Mouse (Mus musculus): ENCODE data around the gene Crtam. TPM values are rescaled to one million over a fixed set of nuclear protein-coding genes. Genes with fewer than 3 reads are reported as not detected.

Gene Crtam
- total and polyA plus RNA-seq, 2 experiments from 2014 or later = not detected

DNA sequence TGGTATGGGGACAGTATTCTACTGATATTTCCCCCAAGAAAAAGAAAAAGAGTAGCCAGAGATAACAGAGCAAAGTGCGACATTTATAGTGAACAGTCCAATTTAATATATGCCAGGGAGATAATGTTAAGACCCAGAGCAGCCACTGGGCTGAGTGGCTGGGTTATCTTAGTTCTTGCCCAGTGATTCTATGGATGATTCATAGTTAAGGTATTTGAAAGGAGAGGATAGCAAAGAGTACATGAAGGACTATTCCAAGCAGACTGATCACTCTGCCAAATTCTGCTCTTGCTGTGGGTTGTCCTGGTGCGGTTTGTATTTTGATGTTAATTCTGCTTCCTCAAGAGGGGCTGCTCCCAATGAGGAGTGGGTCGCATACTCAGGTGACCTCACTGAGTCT, 17.3 kb upstream of the Crtam start:
- no peak for ATAC-seq (ENCODE audit: insufficient read depth, low read depth)
- 36% methylated on average over 3 of the region's 3 CpGs for WGBS
- Histone ChIP-seq H3K4me1 (ENCODE audit: control insufficient read depth, insufficient read depth) (peaks cover 6% of the 10 kb centered on the region; the same call in 1 of the 2 replicates), H3K4me2 (ENCODE audit: low read depth, low read length) (no peak overlapping the region), H3K9me3 (replicated peaks; ENCODE audit: control insufficient read depth, low read length) (no peaks in the 10 kb centered on the region), H3K27me3 (ENCODE audit: control insufficient read depth, insufficient read depth, low read length) (no peaks in the 10 kb centered on the region), H3K9ac (replicated peaks; ENCODE audit: low read depth, low read length) (no peak overlapping the region), H3K36me3 (replicated peaks; ENCODE audit: control insufficient read depth, insufficient read depth, low read length) (peaks cover 9% of the 10 kb centered on the region; the same call in 1 of the 2 replicates), H3K4me3 (ENCODE audit: low read depth, low read length) (no peak overlapping the region), H3K27ac (ENCODE audit: low read depth) (no peak overlapping the region)
- no peak for DNase-seq (ENCODE audit: low spot score)
- TF ChIP-seq EP300 (IDR thresholded peaks at IDR 0.05; ENCODE audit: low read depth) (no peak), CTCF (IDR thresholded peaks at IDR 0.05; ENCODE audit: low read depth) (no peak)

DNA sequence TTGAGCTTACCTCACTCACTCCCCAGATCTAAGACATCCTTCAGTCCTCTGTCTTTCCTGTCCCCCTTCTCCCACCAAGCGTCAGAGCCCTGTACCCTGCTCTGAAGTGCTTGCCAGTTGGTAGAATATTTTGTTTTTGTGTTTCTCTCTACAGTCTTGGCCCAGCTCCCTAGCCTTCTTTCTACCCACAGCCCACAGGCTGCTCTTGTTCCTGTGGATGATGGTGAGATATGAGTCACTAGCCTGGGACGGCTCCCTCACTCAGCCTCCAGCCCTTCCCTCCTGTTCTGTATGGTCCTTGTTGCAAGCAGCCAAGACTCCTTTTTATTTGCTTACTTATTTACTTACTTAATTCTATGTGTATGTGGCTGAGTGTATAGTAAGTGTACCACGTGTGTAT, 16.1 kb upstream of the Crtam start:
- H3K9me3 ChIP-seq (replicated peaks; ENCODE audit: control insufficient read depth, low read length) = no peaks in the 10 kb centered on the region

GRCm38 (mm10) chr9:41014512-41014911, 10.1 kb upstream of the Crtam start:
- Histone ChIP-seq H3K4me1 (ENCODE audit: control insufficient read depth, insufficient read depth) (no peaks in the 10 kb centered on the region), H3K27me3 (ENCODE audit: control insufficient read depth, insufficient read depth, low read length) (no peaks in the 10 kb centered on the region), H3K9me3 (replicated peaks; ENCODE audit: control insufficient read depth, low read length) (no peaks in the 10 kb centered on the region), H3K4me3 (ENCODE audit: low read depth, low read length) (no peak overlapping the region), H3K27ac (ENCODE audit: low read depth) (no peak overlapping the region), H3K4me2 (ENCODE audit: low read depth, low read length) (no peak overlapping the region), H3K9ac (replicated peaks; ENCODE audit: low read depth, low read length) (no peak overlapping the region), H3K36me3 (replicated peaks; ENCODE audit: control insufficient read depth, insufficient read depth, low read length) (no peaks in the 10 kb centered on the region)
- DNase-seq (ENCODE audit: low spot score) (no peak), ATAC-seq (ENCODE audit: insufficient read depth, low read depth) (no peak)
- TF ChIP-seq EP300 (IDR thresholded peaks at IDR 0.05; ENCODE audit: low read depth) (no peak), CTCF (IDR thresholded peaks at IDR 0.05; ENCODE audit: low read depth) (no peak)
- 81% methylated on average over 4 of the region's 4 CpGs for WGBS

More for the DNA sequence above, 16.1 kb upstream of the Crtam start:
- H3K36me3 ChIP-seq (replicated peaks; ENCODE audit: control insufficient read depth, insufficient read depth, low read length) = peaks cover 9% of the 10 kb centered on the region; the same call in 1 of the 2 replicates
- DNase-seq (ENCODE audit: low spot score) (no peak), ATAC-seq (ENCODE audit: insufficient read depth, low read depth) (no peak)
- TF ChIP-seq EP300 (IDR thresholded peaks at IDR 0.05; ENCODE audit: low read depth) (no peak), CTCF (IDR thresholded peaks at IDR 0.05; ENCODE audit: low read depth) (no peak)
- no peak overlapping the region for H3K27ac ChIP-seq (ENCODE audit: low read depth)
- no peaks in the 10 kb centered on the region for H3K27me3 ChIP-seq (ENCODE audit: control insufficient read depth, insufficient read depth, low read length)
- peaks cover 6% of the 10 kb centered on the region; the same call in 1 of the 2 replicates for H3K4me1 ChIP-seq (ENCODE audit: control insufficient read depth, insufficient read depth)
- WGBS = 84% methylated on average over 3 of the region's 3 CpGs
- no peak overlapping the region for H3K9ac ChIP-seq (replicated peaks; ENCODE audit: low read depth, low read length)
- no peak overlapping the region for H3K4me3 ChIP-seq (ENCODE audit: low read depth, low read length)
- H3K4me2 ChIP-seq (ENCODE audit: low read depth, low read length) = no peak overlapping the region

GRCm38 (mm10) chr9:41012456-41012855, 8.0 kb upstream of the Crtam start:
- 92% methylated on average over 5 of the region's 5 CpGs for WGBS
- no peak for TF ChIP-seq EP300 (IDR thresholded peaks at IDR 0.05; ENCODE audit: low read depth)
- TF ChIP-seq CTCF (IDR thresholded peaks at IDR 0.05; ENCODE audit: low read depth) = no peak
- ATAC-seq (ENCODE audit: insufficient read depth, low read depth) (no peak), DNase-seq (ENCODE audit: low spot score) (no peak)
- Histone ChIP-seq H3K36me3 (replicated peaks; ENCODE audit: control insufficient read depth, insufficient read depth, low read length) (no peaks in the 10 kb centered on the region), H3K27me3 (ENCODE audit: control insufficient read depth, insufficient read depth, low read length) (no peaks in the 10 kb centered on the region), H3K4me3 (ENCODE audit: low read depth, low read length) (no peak overlapping the region), H3K4me2 (ENCODE audit: low read depth, low read length) (no peak overlapping the region), H3K4me1 (ENCODE audit: control insufficient read depth, insufficient read depth) (no peaks in the 10 kb centered on the region), H3K27ac (ENCODE audit: low read depth) (no peak overlapping the region), H3K9ac (replicated peaks; ENCODE audit: low read depth, low read length) (no peak overlapping the region), H3K9me3 (replicated peaks; ENCODE audit: control insufficient read depth, low read length) (no peaks in the 10 kb centered on the region)

DNA sequence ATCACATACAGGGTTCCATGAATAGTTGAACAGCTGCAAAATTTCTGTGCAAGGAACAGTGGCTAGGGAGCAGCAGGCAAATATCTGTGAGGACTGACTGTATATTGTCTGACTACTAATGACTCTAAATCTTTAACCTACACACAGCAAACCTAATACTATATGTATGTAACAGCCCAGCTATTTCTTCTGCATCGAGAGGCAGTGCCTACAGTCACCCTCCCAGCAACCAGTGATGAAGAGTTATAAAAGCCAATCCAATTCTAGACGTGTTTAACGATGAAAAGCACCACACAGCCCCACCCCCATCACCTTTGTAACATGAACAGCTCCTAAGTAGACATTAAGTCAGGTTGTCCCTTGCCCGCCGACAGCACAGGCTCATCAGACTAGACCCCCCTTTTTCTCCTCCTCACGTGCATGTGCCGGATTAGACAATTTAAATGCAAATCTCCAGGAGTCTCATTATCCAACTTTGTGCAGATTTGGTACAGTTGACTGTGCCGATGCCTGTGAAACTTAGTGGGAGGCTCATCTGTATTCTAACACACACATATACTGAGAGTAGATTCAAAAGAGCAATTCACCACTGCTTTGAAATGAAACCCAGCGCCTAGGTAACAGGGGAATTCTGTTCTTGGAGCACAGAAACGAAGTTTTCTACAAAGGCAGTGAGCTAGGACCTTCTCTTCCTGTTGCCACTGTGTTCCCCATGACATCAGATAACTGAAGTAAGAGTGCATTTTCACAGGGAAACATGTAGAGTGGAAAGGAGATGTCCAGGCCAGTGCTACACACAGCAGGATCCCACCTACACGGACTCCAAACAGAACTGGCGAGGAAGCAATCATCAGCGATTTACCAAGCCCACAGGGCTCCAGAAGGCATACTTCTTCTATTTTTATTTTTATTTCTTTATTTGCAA, 7.3 kb upstream of the Crtam start:
- WGBS = 81% methylated on average over 13 of the region's 13 CpGs
- no peak for ATAC-seq (ENCODE audit: insufficient read depth, low read depth)

More for the DNA sequence above, 7.3 kb upstream of the Crtam start:
- Histone ChIP-seq H3K9me3 (replicated peaks; ENCODE audit: control insufficient read depth, low read length) (no peaks in the 10 kb centered on the region), H3K4me1 (ENCODE audit: control insufficient read depth, insufficient read depth) (no peaks in the 10 kb centered on the region), H3K27ac (ENCODE audit: low read depth) (no peak overlapping the region), H3K9ac (replicated peaks; ENCODE audit: low read depth, low read length) (no peak overlapping the region), H3K4me3 (ENCODE audit: low read depth, low read length) (no peak overlapping the region), H3K4me2 (ENCODE audit: low read depth, low read length) (no peak overlapping the region), H3K27me3 (ENCODE audit: control insufficient read depth, insufficient read depth, low read length) (no peaks in the 10 kb centered on the region), H3K36me3 (replicated peaks; ENCODE audit: control insufficient read depth, insufficient read depth, low read length) (no peaks in the 10 kb centered on the region)
- no peak for DNase-seq (ENCODE audit: low spot score)
- no peak for TF ChIP-seq CTCF (IDR thresholded peaks at IDR 0.05; ENCODE audit: low read depth)
- no peak for TF ChIP-seq EP300 (IDR thresholded peaks at IDR 0.05; ENCODE audit: low read depth)
